Mouse (Mus musculus) bone marrow, adult 2 months (tissue): ENCODE measurements at regions not wholly inside any gene's neighbourhood (a gene's known extent, or its start where the extent isn't known, plus 50 kb on each side); places are given as distances from the start of the nearest gene placed in this dataset.

ENCODE experiments used
- CTCF ChIP-seq: fragments of 200-500 bp; IDR thresholded peaks from 2 replicates; pipeline ENCODE4 v1.5.1; 2011; ENCODE audit warnings: low read length, control low read depth; ENCODE audit not compliant: control insufficient read depth, insufficient read depth
- POLR2A ChIP-seq: fragments of 200-500 bp; IDR thresholded peaks from 2 replicates; pipeline ENCODE4 v1.6.1; 2011; ENCODE audit warnings: low read depth, mild to moderate bottlenecking, control low read depth, low read length, borderline replicate concordance; ENCODE audit not compliant: control insufficient read depth

DNA sequence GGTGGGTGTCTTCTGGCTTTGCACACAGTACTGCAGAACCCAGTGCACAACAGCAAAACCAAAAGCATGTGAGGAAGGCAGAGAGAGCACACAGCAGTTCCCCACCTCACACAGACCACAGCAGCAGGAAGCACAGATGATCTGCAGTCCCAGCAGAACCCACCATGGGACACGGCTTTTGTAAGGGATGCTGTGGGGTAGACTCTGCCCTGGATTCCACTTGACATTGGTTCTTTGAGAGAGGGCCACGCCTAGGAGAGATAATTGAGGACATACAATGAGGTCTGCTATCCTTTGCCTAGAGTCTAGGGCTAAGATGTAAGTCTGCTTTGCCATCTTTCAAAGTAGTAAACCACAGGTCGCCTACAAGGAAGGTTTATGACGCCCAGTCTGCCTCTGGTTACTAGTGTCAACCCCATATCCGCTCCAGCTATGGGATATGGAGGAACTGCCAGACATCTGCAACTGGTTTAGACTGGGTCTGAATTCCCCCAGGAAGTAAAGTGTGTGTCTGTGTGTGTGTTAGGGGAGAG, 89.3 kb upstream of the Tnfaip3 start:
- no peak for TF ChIP-seq CTCF
- no peak for TF ChIP-seq POLR2A
